Mouse (Mus musculus) lung, postnatal 4 days (tissue): ENCODE data around the gene Dmkn.
"Not testable (repeated sequence)": the region's sequence is repeated elsewhere in the genome, so short reads cannot be mapped to it uniquely, and the experiment has no call there.

ENCODE experiments used
- DNase-seq, 2 experiments: peaks; one replicate each; pipeline ENCODE4 v3.0.0; 2021

Gene Dmkn

DNA sequence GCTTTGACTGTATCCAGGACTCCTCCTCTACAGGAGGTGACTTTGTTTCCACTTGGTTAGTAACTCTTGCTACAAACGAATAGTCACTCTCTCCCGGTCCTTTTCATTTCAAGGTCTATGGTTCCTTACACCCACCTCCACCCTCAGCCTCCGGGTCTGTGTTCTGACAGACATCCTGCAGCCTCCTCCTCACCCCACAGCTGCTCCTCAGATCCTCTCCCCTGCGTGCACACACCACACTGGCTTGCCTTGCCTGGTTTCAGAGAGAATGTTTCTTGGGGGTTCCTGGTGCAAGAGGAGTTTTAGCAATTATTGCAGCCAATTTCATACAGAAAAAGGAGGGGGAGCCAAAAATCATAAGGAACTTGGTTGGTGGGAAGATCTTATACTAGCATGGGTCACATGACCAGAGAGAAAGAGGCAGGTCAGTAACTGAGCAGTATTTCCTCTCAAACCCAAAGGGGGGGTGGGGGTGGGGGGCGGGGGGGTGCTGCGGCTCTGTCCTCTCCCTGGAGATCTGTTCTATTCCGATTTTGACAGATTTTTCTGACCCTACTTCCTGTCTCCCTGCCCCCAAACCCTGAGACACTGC lies 57.4 kb downstream of the Dmkn start:
- DNase-seq = no peak

DNA sequence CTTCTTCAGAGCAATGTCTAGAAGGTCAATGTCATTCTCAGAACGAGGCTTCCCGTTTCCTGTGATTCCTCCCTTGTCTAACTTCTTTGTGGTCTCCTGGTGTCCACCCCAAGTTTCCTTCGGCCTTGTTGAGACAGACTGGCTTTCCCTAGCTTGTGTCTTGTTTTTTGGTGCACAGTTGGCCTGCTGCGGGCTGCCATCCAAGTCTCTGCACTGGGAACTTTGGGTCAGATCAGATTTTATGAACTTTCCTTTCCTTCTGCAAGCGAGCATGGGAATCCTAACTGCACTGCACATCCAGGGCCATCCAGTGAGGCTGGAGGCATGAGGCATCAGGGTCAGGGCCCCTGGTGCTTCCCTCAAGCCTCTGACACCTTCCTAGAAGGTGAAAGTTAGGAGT lies 58.0 kb downstream of the Dmkn start:
- DNase-seq = no peak

DNA sequence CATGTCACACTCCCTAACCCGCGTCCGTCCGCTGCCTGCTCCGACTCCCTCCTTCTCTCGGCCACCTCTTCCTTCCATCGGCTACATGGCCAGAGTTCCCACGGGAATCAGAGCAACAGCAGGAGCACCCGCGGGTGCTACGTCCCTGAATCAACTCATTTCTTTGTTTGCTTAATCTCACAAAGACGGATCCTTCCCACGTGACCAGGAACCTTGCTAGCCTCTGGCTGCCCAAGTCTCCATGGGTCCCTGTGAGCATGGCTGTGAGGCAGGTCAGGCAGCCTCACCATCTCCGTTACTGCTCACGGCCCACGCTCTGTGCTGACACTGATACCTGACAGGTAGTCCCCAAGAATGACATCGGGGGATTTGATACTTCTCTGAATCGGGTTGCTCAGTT lies 60.1 kb downstream of the Dmkn start, which contains the start of gene Ffar2:
TSS of gene Ffar2 (minus strand) at position 101 of the 400 bp plus-strand sequence.
- no peak for DNase-seq

DNA sequence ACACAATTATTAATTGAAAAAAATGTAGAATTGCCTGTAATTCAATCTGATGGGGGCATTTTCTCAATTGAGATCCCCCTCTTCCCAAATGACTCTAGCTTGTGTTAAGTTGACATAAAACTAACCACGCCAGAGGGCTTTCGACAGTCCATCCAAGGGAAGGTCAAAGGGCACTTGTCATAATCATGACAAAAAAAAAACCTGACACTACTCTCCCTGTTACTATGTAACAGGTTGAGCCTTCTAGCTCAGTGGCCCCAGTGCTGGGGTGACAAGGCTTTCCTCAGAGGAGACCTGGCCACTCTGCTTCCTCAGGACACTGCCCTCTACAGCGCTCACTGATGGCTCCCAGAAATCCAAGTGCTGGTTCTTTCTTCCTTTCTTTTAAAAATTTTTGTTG lies 60.8 kb downstream of the Dmkn start:
- DNase-seq = no peak

DNA sequence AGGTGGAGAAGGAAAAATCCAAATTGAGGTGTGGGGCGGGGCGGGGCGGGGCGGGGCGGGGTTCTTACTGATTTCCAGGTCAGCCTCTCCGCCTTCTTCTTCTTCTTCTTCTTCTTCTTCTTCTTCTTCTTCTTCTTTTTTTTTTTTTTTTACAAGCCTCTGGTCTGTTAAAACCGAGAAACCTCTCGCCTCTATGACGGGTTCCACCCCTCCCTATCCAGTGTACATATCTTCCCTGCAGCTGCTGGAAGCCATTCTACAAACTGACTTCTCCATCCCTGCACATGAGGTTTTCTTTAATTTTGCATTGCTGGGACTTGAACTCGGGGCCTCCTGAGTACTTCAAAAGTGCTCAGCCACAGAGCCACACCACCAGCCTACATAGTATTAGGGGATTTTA lies 63.1 kb downstream of the Dmkn start:
- DNase-seq = no peak

DNA sequence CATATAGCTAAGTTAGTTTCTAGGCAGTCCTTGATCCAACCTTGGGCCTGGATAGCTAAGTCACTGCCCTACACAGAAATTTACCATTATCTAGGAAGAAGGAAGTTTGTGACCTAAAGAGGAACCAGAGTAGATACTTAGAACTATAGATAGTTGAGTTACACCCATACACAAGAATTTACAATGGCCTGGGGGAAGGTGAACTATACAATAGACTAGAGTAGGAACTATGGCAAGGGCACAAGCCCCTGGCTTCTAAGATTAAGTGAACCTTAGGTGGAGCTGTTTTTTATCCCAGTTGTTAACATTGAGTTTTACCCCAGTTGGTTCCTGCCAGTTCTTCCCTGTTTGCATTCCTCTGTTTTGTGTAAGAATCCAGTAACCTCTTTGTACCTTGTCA lies 65.3 kb downstream of the Dmkn start:
- DNase-seq = not testable (repeated sequence)

DNA sequence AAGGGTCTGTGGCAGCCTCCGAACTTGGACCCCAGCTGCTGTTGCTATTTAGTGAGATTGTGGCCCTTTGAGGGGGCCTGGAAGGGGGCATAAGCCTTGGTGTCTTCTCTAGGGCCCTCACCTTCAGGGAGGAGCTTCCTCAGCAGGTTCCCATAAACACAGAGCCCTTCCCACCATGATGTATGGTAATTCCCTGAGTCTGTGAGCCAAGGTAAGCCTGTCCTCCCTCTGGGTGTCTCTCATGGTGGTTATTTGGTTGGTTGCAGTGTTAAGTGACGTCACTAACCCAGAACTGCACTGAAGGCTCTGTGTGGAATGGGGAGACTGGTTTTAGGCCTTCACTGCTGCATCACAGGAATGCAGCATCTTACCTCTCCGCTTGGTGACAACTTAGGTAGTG lies 65.9 kb downstream of the Dmkn start:
- DNase-seq = no peak
